Mouse (Mus musculus) Patski (cell line): Measurements from ENCODE around the gene Osbpl2. TPM values are rescaled to one million over a fixed set of nuclear protein-coding genes. Genes with fewer than 3 reads are reported as not detected.

Experiments
- ATAC-seq: fragments of 100-300 bp; one replicate; pipeline ENCODE4 v1.8.0; 2021
- CTCF ChIA-PET: fragments of 350-600 bp; sonication (Branson Sonifier 250); formaldehyde crosslinking; loops from one replicate; lab custom pipeline; 2022; ENCODE audit warnings: inconsistent platforms; lab: Charles Lee
- POLR2A ChIA-PET: fragments of 350-600 bp; sonication (Branson Sonifier 250); formaldehyde crosslinking; loops from one replicate; lab custom pipeline; 2022; ENCODE audit warnings: antibody characterized with exemption, inconsistent platforms; lab: Charles Lee
- DNase-seq: peaks from one replicate; pipeline ENCODE4 v3.0.0-alpha.2; 2011; ENCODE audit warnings: low read depth, low spot score
- H3K27me3 ChIP-seq: fragments of 371-371 bp; one replicate; pipeline ENCODE4 v1.5.1; 2021
- CTCF ChIP-seq: fragments of 100-300 bp; IDR thresholded peaks from one replicate; pipeline ENCODE4 v1.5.1; 2021
- in situ Hi-C: fragments of 300-500 bp; cut with MboI; formaldehyde crosslinking; loops from 3 replicates; pipeline ENCODE4 v1.11.1; 2018; ENCODE audit warnings: low pct_unique_long_range_greater_than_20kb, mixed read lengths
- polyA plus RNA-seq: library from polyadenylated mRNA; unstranded; gene quantifications from one replicate; pipeline ENCODE4 v1.2.3, GENCODE M21; 2021

Gene Osbpl2
- polyA plus RNA-seq, 1 experiment from 2014 or later: 41.0 TPM

DNA sequence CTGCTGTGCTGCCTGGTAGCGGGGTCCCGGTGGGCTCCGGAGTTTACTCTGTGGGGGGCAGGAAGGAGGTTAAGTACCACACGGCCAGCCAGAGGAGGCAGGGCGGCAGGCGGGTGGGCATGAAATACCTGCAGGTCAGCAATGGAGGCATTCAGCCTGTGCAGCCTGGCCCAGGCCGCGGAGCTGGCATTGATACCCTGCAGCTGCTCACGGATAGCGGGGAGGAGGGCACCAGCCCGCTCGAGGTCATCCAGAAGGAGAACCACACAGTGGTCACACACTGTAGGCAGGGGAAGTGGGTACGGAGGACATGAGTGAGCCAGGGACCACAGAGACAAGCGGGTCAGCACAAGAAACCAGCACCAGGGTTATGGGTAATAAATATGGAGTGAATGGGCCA, 66.6 kb downstream of the Osbpl2 start:
- ATAC-seq (no peak), DNase-seq (no peak)
- no peak for TF ChIP-seq CTCF
- ChIA-PET POLR2A (interaction anchor here (1.1 kb wide), 1 partner anchor 19 kb away, joined by 3 read pairs; no protein-coding TSS in a partner anchor), CTCF (no interaction called here)
- H3K27me3 ChIP-seq: no peaks in the 10 kb centered on the region
- in situ Hi-C loops: loop anchor here (10.0 kb wide), 1 partner anchor 69 kb away; the partner anchor contains the start of gene Rps21

GRCm38 (mm10) chr2:180187362-180187761, 68.3 kb downstream of the Osbpl2 start:
- ATAC-seq: no peak
- no peak for DNase-seq
- in situ Hi-C loops: loop anchor here (10.0 kb wide), 1 partner anchor 67 kb away; the partner anchor contains the start of gene Rps21
- POLR2A ChIA-PET: interaction anchor here (1.0 kb wide), 1 partner anchor 20 kb away, joined by 3 read pairs; no protein-coding TSS in a partner anchor
- H3K27me3 ChIP-seq: no peaks in the 10 kb centered on the region
- no peak for TF ChIP-seq CTCF
- CTCF ChIA-PET: no interaction called here

- TF ChIP-seq CTCF: no peak
- POLR2A ChIA-PET: no interaction called here
- in situ Hi-C loops: no loop called here
- H3K27me3 ChIP-seq: no peaks in the 10 kb centered on the region
- DNase-seq: no peak
- CTCF ChIA-PET: interaction anchor here (1.2 kb wide), 1 partner anchor 11 kb away, joined by 3 read pairs; no protein-coding TSS in a partner anchor
- ATAC-seq: no peak
These were observed 77.7 kb downstream of the Osbpl2 start for GRCm38 (mm10) chr2:180196610-180197322.

- ATAC-seq (no peak), DNase-seq (no peak)
- POLR2A ChIA-PET: no interaction called here
- H3K27me3 ChIP-seq: no peaks in the 10 kb centered on the region
- no peak for TF ChIP-seq CTCF
- in situ Hi-C loops: no loop called here
- CTCF ChIA-PET: no interaction called here
These were observed 78.4 kb downstream of the Osbpl2 start for GRCm38 (mm10) chr2:180197323-180198037.

- in situ Hi-C loops: no loop called here
- DNase-seq (no peak), ATAC-seq (no peak)
- no peak for TF ChIP-seq CTCF
- POLR2A ChIA-PET: interaction anchor here (0.6 to 1.0 kb wide), 2 partner anchors 17 to 46 kb away, joined by 3 read pairs; no protein-coding TSS in a partner anchor
- CTCF ChIA-PET: interaction anchor here (1.6 kb wide), 1 partner anchor 19 kb away, joined by 3 read pairs; no protein-coding TSS in a partner anchor
- no peaks in the 10 kb centered on the region for H3K27me3 ChIP-seq
These were observed 79.7 kb downstream of the Osbpl2 start for GRCm38 (mm10) chr2:180198782-180199181.

- no peak for ATAC-seq
- CTCF ChIA-PET: interaction anchor here (0.9 to 1.5 kb wide), 4 partner anchors 12 to 50 kb away, joined by 3 to 5 read pairs (median 3); partner anchors contain the start of gene Adrm1
- TF ChIP-seq CTCF: no peak
- no peak for DNase-seq
- POLR2A ChIA-PET: interaction anchor here (1.4 kb wide), 1 partner anchor 14 kb away, joined by 5 read pairs; no protein-coding TSS in a partner anchor
- H3K27me3 ChIP-seq: no peaks in the 10 kb centered on the region
- in situ Hi-C loops: loop anchor here (25.0 kb wide), 1 partner anchor 1387 kb away; the partner anchor contains the start of genes Prpf6, Samd10, Uckl1 and Zfp512b
These were observed 81.6 kb downstream of the Osbpl2 start for GRCm38 (mm10) chr2:180200681-180201080.

DNA sequence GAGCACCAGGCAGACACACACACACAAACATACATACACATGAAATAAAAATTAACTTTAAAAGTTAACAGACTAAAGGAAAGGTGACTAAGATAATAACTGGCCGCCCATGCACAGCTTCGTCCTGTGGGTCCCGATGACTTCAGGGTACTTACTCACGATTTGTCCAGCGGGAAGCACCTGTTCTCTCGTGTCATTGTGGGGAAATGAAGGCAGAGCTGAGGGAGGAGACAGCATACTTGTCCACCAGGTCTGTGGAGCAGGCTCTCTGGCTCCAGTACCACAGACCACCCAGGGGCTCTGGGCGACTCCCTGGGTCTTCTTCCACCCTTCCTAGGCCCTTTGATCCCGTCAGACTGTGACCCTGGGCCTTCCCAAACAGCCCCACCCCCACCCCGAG, 82.2 kb downstream of the Osbpl2 start:
- H3K27me3 ChIP-seq: no peaks in the 10 kb centered on the region
- DNase-seq: no peak
- POLR2A ChIA-PET: interaction anchor here (0.6 to 1.1 kb wide), 3 partner anchors 24 to 244 kb away, joined by 3 read pairs; no protein-coding TSS in a partner anchor
- TF ChIP-seq CTCF: no peak
- CTCF ChIA-PET: interaction anchor here (0.9 to 1.5 kb wide), 4 partner anchors 11 to 50 kb away, joined by 3 to 5 read pairs (median 3); partner anchors contain the start of gene Adrm1
- ATAC-seq: no peak
- in situ Hi-C loops: loop anchor here (25.0 kb wide), 1 partner anchor 1386 kb away; the partner anchor contains the start of genes Prpf6, Samd10, Uckl1 and Zfp512b

DNA sequence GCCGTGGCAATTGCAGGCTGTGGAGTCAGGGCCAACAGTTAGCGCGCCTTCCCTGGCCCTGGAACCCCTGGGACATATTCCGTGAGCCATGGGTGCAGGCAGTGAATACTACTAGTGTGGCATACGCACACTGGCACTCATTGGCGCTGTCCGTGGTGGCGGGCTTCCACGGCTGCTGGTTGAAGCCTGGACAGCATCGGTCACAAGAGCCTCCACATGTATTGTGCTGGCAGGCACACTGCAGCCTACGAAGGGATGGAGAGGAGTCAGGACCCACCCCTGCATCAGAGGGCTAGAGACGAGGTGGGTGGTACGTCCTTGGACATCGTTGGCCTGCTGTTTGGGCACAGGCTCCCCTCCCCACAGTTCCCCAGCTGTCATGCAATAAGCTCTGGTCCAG, 83.2 kb downstream of the Osbpl2 start:
- ChIA-PET POLR2A (interaction anchor here (0.6 to 1.1 kb wide), 3 partner anchors 23 to 243 kb away, joined by 3 read pairs; no protein-coding TSS in a partner anchor), CTCF (interaction anchor here (1.4 to 1.8 kb wide), 3 partner anchors 10 to 49 kb away, joined by 3 to 5 read pairs (median 5); partner anchors contain the start of gene Adrm1)
- ATAC-seq (no peak), DNase-seq (no peak)
- no peaks in the 10 kb centered on the region for H3K27me3 ChIP-seq
- no peak for TF ChIP-seq CTCF
- in situ Hi-C loops: loop anchor here (25.0 kb wide), 1 partner anchor 1385 kb away; the partner anchor contains the start of genes Prpf6, Samd10, Uckl1 and Zfp512b

- in situ Hi-C loops: loop anchor here (25.0 kb wide), 1 partner anchor 1384 kb away; the partner anchor contains the start of genes Prpf6, Samd10, Uckl1 and Zfp512b
- DNase-seq (no peak), ATAC-seq (no peak)
- POLR2A ChIA-PET: interaction anchor here (0.7 kb wide), 1 partner anchor 23 kb away, joined by 5 read pairs; the partner anchor contains the start of gene Lama5
- CTCF ChIA-PET: interaction anchor here (1.8 kb wide), 1 partner anchor 10 kb away, joined by 5 read pairs; no protein-coding TSS in a partner anchor
- H3K27me3 ChIP-seq: no peaks in the 10 kb centered on the region
- TF ChIP-seq CTCF: no peak
These were observed 83.7 kb downstream of the Osbpl2 start for GRCm38 (mm10) chr2:180202805-180203204.
